Mouse (Mus musculus): ENCODE measurements around the gene Adgrf5. TPM values are rescaled to one million over a fixed set of nuclear protein-coding genes. Genes with fewer than 3 reads are reported as not detected.
"Not testable (repeated sequence)": the region's sequence is repeated elsewhere in the genome, so short reads cannot be mapped to it uniquely, and the experiment has no call there.

The Adgrf5 gene
- polyA plus RNA-seq, 1 experiment: 1.1 TPM

DNA sequence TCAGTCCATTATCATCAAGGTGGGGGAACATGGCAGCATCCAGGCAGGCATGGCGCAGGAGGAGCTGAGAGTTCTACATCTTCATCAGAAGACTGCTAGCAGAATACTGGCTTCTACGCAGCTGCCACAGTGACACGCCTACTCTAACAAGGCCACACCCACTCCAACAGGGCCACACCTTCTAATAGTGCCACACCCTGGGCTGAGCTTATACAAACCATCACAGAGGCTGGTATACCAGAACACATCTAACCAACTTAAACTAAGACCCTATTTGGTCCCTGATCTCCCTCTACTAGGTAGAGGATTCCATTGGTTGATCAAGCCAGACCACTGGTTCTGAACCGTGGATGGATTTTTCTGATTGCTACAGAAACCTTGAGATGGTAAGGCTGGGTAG is 112.3 kb downstream of the Adgrf5 start:
- no peaks in the 10 kb centered on the region for H3K27me3 ChIP-seq (ENCODE audit: control insufficient read depth, insufficient read depth, low read length, poor library complexity, severe bottlenecking)
- TF ChIP-seq CTCF (IDR thresholded peaks at IDR 0.05; ENCODE audit: low read depth, low read length) (no peak), EP300 (IDR thresholded peaks at IDR 0.05; ENCODE audit: insufficient read depth, low read depth, low read length) (no peak), POLR2A (IDR thresholded peaks at IDR 0.05; ENCODE audit: insufficient read depth, low read length) (no peak)

DNA sequence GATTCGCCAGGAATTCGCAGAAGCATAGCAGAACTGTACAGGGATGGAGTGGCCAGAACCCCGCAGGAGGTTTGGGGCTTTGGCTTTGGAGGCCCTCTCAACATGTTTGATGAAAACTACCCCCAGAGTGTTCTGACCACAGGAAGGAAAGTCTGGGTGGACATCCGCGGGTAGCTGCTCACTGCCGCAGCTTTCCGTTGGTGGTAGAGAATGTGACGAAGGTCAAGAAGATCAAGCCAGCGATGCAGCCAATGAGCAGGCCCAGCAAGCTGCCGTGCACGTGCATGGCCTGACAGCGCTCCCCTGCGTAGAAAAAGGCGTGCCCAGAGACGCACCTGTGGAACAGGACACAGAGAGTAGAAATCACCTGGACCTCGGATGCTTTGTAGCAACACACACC is 114.5 kb downstream of the Adgrf5 start:
- H3K4me3 ChIP-seq (ENCODE audit: low read depth, low read length): no peak overlapping the region
- H3K9me3 ChIP-seq (replicated peaks; ENCODE audit: control insufficient read depth, insufficient read depth, low read length, poor library complexity, severe bottlenecking): no peaks in the 10 kb centered on the region
- H3K36me3 ChIP-seq (ENCODE audit: control insufficient read depth, insufficient read depth, low read length, poor library complexity, severe bottlenecking): no peaks in the 10 kb centered on the region
- no peaks in the 10 kb centered on the region for H3K4me1 ChIP-seq (ENCODE audit: control insufficient read depth, insufficient read depth, low read length)
- TF ChIP-seq EP300 (IDR thresholded peaks at IDR 0.05; ENCODE audit: insufficient read depth, low read depth, low read length) (no peak), POLR2A (IDR thresholded peaks at IDR 0.05; ENCODE audit: insufficient read depth, low read length) (no peak), CTCF (IDR thresholded peaks at IDR 0.05; ENCODE audit: low read depth, low read length) (no peak)
- H3K27ac ChIP-seq (ENCODE audit: insufficient read depth, low read length): no peak overlapping the region
- no peak overlapping the region for H3K9ac ChIP-seq (ENCODE audit: low read depth, poor library complexity, severe bottlenecking)
- no peaks in the 10 kb centered on the region for H3K27me3 ChIP-seq (ENCODE audit: control insufficient read depth, insufficient read depth, low read length, poor library complexity, severe bottlenecking)

More for the DNA sequence above, 112.3 kb downstream of the Adgrf5 start:
- H3K36me3 ChIP-seq (ENCODE audit: control insufficient read depth, insufficient read depth, low read length, poor library complexity, severe bottlenecking): no peaks in the 10 kb centered on the region
- H3K9me3 ChIP-seq (replicated peaks; ENCODE audit: control insufficient read depth, insufficient read depth, low read length, poor library complexity, severe bottlenecking): no peaks in the 10 kb centered on the region
- no peaks in the 10 kb centered on the region for H3K4me1 ChIP-seq (ENCODE audit: control insufficient read depth, insufficient read depth, low read length)
- H3K4me3 ChIP-seq (ENCODE audit: low read depth, low read length): no peak overlapping the region
- no peak overlapping the region for H3K27ac ChIP-seq (ENCODE audit: insufficient read depth, low read length)
- no peak overlapping the region for H3K9ac ChIP-seq (ENCODE audit: low read depth, poor library complexity, severe bottlenecking)

DNA sequence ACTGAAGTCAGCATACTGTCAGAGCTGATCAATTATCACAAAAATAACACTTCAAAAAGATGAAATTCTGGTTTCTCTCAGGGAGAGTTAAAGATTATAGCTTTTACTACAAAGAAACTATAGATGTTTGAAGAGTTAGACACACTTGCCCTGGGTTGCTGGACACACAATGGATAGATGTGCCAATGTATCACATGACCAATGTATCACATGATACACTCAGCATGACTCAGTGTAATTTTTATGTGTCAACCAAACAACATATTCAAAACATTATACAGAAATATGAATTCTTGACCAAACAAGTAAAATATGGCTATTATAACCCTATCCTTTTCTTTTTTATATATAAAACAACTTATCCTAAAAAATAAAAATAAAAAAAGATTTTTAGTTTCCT is 117.4 kb downstream of the Adgrf5 start:
- no peaks in the 10 kb centered on the region for H3K27me3 ChIP-seq (ENCODE audit: control insufficient read depth, insufficient read depth, low read length, poor library complexity, severe bottlenecking)
- no peak overlapping the region for H3K27ac ChIP-seq (ENCODE audit: insufficient read depth, low read length)
- no peaks in the 10 kb centered on the region for H3K36me3 ChIP-seq (ENCODE audit: control insufficient read depth, insufficient read depth, low read length, poor library complexity, severe bottlenecking)
- H3K4me3 ChIP-seq (ENCODE audit: low read depth, low read length): no peak overlapping the region
- H3K9me3 ChIP-seq (replicated peaks; ENCODE audit: control insufficient read depth, insufficient read depth, low read length, poor library complexity, severe bottlenecking): no peaks in the 10 kb centered on the region
- no peak overlapping the region for H3K9ac ChIP-seq (ENCODE audit: low read depth, poor library complexity, severe bottlenecking)
- H3K4me1 ChIP-seq (ENCODE audit: control insufficient read depth, insufficient read depth, low read length): no peaks in the 10 kb centered on the region
- TF ChIP-seq EP300 (IDR thresholded peaks at IDR 0.05; ENCODE audit: insufficient read depth, low read depth, low read length) (no peak), POLR2A (IDR thresholded peaks at IDR 0.05; ENCODE audit: insufficient read depth, low read length) (no peak), CTCF (IDR thresholded peaks at IDR 0.05; ENCODE audit: low read depth, low read length) (no peak)

DNA sequence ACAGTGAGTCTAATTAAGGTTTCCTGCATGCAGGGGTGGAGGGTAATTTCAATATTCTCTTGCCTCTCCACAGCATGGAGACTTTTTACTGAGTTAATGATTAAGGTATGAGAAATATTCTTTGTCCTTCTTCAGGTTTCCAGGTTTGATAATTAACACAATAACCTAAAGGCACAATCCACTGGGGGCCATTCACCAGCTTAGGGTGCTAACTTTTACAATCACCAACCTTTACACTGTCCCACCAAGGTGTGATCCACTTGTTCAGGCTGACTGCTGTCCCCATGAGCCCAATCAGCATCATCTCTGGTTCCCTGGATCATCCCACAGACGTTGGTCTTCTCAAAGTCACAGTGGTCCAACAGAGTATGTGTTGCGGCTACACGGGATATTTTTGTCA is 125.7 kb downstream of the Adgrf5 start:
- TF ChIP-seq EP300 (IDR thresholded peaks at IDR 0.05; ENCODE audit: insufficient read depth, low read depth, low read length) (no peak), CTCF (IDR thresholded peaks at IDR 0.05; ENCODE audit: low read depth, low read length) (no peak), POLR2A (IDR thresholded peaks at IDR 0.05; ENCODE audit: insufficient read depth, low read length) (no peak)
- Histone ChIP-seq H3K9ac (ENCODE audit: low read depth, poor library complexity, severe bottlenecking) (no peak overlapping the region), H3K9me3 (replicated peaks; ENCODE audit: control insufficient read depth, insufficient read depth, low read length, poor library complexity, severe bottlenecking) (0 out of 2 replicates have a peak, but pooled peaks cover under 1% of the 10 kb centered on the region), H3K27ac (ENCODE audit: insufficient read depth, low read length) (no peak overlapping the region), H3K4me1 (ENCODE audit: control insufficient read depth, insufficient read depth, low read length) (no peaks in the 10 kb centered on the region), H3K27me3 (ENCODE audit: control insufficient read depth, insufficient read depth, low read length, poor library complexity, severe bottlenecking) (no peaks in the 10 kb centered on the region), H3K4me3 (ENCODE audit: low read depth, low read length) (no peak overlapping the region), H3K36me3 (ENCODE audit: control insufficient read depth, insufficient read depth, low read length, poor library complexity, severe bottlenecking) (no peaks in the 10 kb centered on the region)

DNA sequence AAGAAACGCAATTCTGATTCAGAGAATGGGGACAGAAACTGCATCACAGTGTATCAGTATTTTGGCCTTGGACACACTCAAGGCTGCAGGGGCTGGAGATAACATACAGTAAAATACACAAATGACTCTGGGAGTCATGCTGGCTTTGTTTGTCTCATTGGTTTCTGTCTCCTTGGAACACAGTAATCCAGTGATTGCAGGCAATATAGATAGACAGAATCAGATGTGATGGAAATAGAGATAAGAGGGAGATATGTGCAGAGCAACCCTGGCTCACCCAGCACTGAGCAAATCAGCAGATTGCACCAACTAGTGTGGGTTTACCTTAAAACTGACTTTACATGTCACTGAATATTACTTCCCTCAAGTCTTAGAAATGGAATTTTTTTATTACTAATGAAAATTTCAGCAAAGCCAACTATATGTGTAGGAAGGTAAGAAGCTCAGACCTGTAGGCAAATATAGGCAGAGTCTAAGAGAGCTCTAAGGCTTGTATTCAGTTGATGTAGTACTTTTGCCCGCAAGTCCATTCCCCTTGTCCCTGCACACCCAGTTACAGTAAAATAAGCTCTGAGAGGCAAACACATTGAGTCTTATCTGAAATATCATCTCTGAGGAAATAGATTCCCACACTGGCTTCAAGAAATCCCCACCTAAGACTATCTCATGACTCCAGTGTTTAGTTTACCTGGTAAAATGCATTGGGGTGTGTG is 128.3 kb downstream of the Adgrf5 start:
- H3K4me1 ChIP-seq (ENCODE audit: control insufficient read depth, insufficient read depth, low read length): no peaks in the 10 kb centered on the region
- H3K9ac ChIP-seq (ENCODE audit: low read depth, poor library complexity, severe bottlenecking): no peak overlapping the region
- H3K4me3 ChIP-seq (ENCODE audit: low read depth, low read length): no peak overlapping the region
- TF ChIP-seq CTCF (IDR thresholded peaks at IDR 0.05; ENCODE audit: low read depth, low read length): no peak
- TF ChIP-seq POLR2A (IDR thresholded peaks at IDR 0.05; ENCODE audit: insufficient read depth, low read length): no peak
- no peak for TF ChIP-seq EP300 (IDR thresholded peaks at IDR 0.05; ENCODE audit: insufficient read depth, low read depth, low read length)
- H3K9me3 ChIP-seq (replicated peaks; ENCODE audit: control insufficient read depth, insufficient read depth, low read length, poor library complexity, severe bottlenecking): peaks cover 4% of the 10 kb centered on the region; the same call in 1 of the 2 replicates
- H3K27ac ChIP-seq (ENCODE audit: insufficient read depth, low read length): no peak overlapping the region
- no peaks in the 10 kb centered on the region for H3K36me3 ChIP-seq (ENCODE audit: control insufficient read depth, insufficient read depth, low read length, poor library complexity, severe bottlenecking)
- H3K27me3 ChIP-seq (ENCODE audit: control insufficient read depth, insufficient read depth, low read length, poor library complexity, severe bottlenecking): no peaks in the 10 kb centered on the region

DNA sequence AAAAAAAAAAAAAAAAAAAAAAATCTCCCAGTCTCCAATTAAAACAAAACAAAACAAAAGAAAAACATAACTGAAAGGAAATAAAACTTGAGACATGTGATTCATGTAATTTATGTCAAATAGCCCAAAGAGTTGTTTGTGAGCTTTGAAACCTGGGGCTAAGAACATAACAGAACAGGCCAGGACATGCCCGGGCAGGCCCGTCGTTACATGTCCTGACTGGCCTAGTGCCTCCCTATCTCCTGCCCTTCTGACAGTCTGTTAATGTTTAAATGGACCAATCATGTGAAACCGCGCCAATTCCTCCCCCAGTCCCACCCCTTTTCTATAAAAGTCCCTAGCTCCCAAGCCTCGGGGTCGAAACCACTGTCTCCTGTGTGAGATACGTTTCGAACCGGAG is 130.1 kb downstream of the Adgrf5 start:
- not testable (repeated sequence) for H3K9me3 ChIP-seq (replicated peaks; ENCODE audit: control insufficient read depth, insufficient read depth, low read length, poor library complexity, severe bottlenecking); H3K4me1 ChIP-seq (ENCODE audit: control insufficient read depth, insufficient read depth, low read length); H3K36me3 ChIP-seq (ENCODE audit: control insufficient read depth, insufficient read depth, low read length, poor library complexity, severe bottlenecking); H3K27me3 ChIP-seq (ENCODE audit: control insufficient read depth, insufficient read depth, low read length, poor library complexity, severe bottlenecking); H3K9ac ChIP-seq (ENCODE audit: low read depth, poor library complexity, severe bottlenecking); H3K27ac ChIP-seq (ENCODE audit: insufficient read depth, low read length); H3K4me3 ChIP-seq (ENCODE audit: low read depth, low read length)

Measured in ES-Bruce4 (cell line).